In genomic region chr19:42090637-42091141, GRCm38 (mm10) we compare ENCODE assay signal across 7 mouse cellular contexts. TPM values are rescaled to one million over a fixed set of nuclear protein-coding genes. Genes with fewer than 3 reads are reported as not detected.
A peak's percentile ranks its signal among the peaks of the same experiment; 100 is the strongest.
DNase-seq lines count a peak whose midpoint lies in the region; ATAC-seq and TF ChIP-seq lines count a peak whose summit lies in the region.

No protein-coding gene starts in this region.

- H3K4me2 ChIP-seq in liver, embryonic 11.5 days, result peak overlapping the region; percentile 88
- peak overlapping the region; percentile 82 for H3K4me2 ChIP-seq in neural tube, embryonic 13.5 days

- CTCF ChIA-PET in Patski (lab: Charles Lee), result interaction anchor here (1.1 to 4.5 kb wide), 7 partner anchors 12 to 76 kb away, joined by 4 to 23 read pairs (median 10); partner anchors contain the start of genes Ankrd2 and Hoga1

- in situ Hi-C loops in Patski (cut with MboI; ENCODE audit: low pct_unique_long_range_greater_than_20kb), result no loop called here

- H3K4me1 ChIP-seq in liver, adult 2 months (ENCODE audit: control insufficient read depth, insufficient read depth, low read length), result peaks cover 9% of the 10 kb centered on the region
- peaks cover 22% of the 10 kb centered on the region for H3K4me1 ChIP-seq in liver, embryonic 11.5 days (replicated peaks; ENCODE audit: control insufficient read depth, insufficient read depth, low read length)
- peaks cover 45% of the 10 kb centered on the region for H3K4me1 ChIP-seq in neural tube, embryonic 13.5 days (replicated peaks)

- no peak for TF ChIP-seq CTCF in liver, adult 2 months (IDR thresholded peaks at IDR 0.05; ENCODE audit: low read depth, low read length)
- TF ChIP-seq CTCF in Patski (IDR thresholded peaks at IDR 0.05), result no peak

- H3K27ac ChIP-seq in liver, adult 2 months (replicated peaks; ENCODE audit: insufficient read depth, low read depth, low read length), result peak overlapping the region; percentile 68
- H3K27ac ChIP-seq in liver, embryonic 11.5 days (ENCODE audit: low read depth, low read length), result peak overlapping the region; percentile 73
- peak overlapping the region; percentile 92 for H3K27ac ChIP-seq in neural tube, embryonic 13.5 days (replicated peaks)

- POLR2A ChIA-PET in Patski (lab: Charles Lee), result interaction anchor here (0.6 to 1.6 kb wide), 8 partner anchors 9 to 72 kb away, joined by 3 to 5 read pairs (median 3); partner anchors contain the start of gene Avpi1

- peak overlapping the region; percentile 90 for H3K9ac ChIP-seq in liver, adult 2 months (ENCODE audit: low read depth, low read length)
- peak overlapping the region; percentile 85 for H3K9ac ChIP-seq in liver, embryonic 11.5 days (ENCODE audit: low read depth, low read length)
- peak overlapping the region; percentile 93 for H3K9ac ChIP-seq in neural tube, embryonic 13.5 days

- H3K36me3 ChIP-seq in liver, adult 2 months (ENCODE audit: control insufficient read depth, insufficient read depth, low read length), result peaks cover 7% of the 10 kb centered on the region
- peaks cover 4% of the 10 kb centered on the region; the same call in 1 of the 2 replicates for H3K36me3 ChIP-seq in liver, embryonic 11.5 days (ENCODE audit: control insufficient read depth, insufficient read depth, low read length)
- H3K36me3 ChIP-seq in neural tube, embryonic 13.5 days, result 0 out of 2 replicates have a peak, but pooled peaks cover 2% of the 10 kb centered on the region

- WGBS in liver, adult 2 months, result under 1% methylated on average over 52 of the region's 52 CpGs
- WGBS in liver, embryonic 11.5 days, result under 1% methylated on average over 52 of the region's 52 CpGs
- WGBS in neural tube, embryonic 13.5 days, result under 1% methylated on average over 51 of the region's 52 CpGs

- peak; percentile 22 for ATAC-seq in Patski
- ATAC-seq in erythroid progenitor cell, adult 5-6 weeks (replicated peaks; ENCODE audit: low FRiP score, poor library complexity, severe bottlenecking), result peak; percentile 3; the same call in 1 of the 2 replicates
- ATAC-seq in liver, embryonic 11.5 days (replicated peaks; ENCODE audit: low FRiP score), result peak; percentile 37
- ATAC-seq in neural tube, embryonic 13.5 days (ENCODE audit: low read depth), result peak; percentile 68

- H3K4me3 ChIP-seq in liver, adult 2 months (ENCODE audit: insufficient read depth, low read depth, low read length), result peak overlapping the region; percentile 79
- peak overlapping the region; percentile 96 for H3K4me3 ChIP-seq in liver, embryonic 11.5 days (ENCODE audit: low read depth, low read length)
- peak overlapping the region; percentile 94 for H3K4me3 ChIP-seq in neural tube, embryonic 13.5 days

- H3K27me3 ChIP-seq in liver, adult 2 months (ENCODE audit: control insufficient read depth, insufficient read depth, low read length), result peaks cover 5% of the 10 kb centered on the region
- H3K27me3 ChIP-seq in Patski, result no peaks in the 10 kb centered on the region
- H3K27me3 ChIP-seq in liver, embryonic 11.5 days (replicated peaks; ENCODE audit: control insufficient read depth, insufficient read depth, low read length), result no peaks in the 10 kb centered on the region
- H3K27me3 ChIP-seq in neural tube, embryonic 13.5 days, result no peaks in the 10 kb centered on the region

- peaks cover 30% of the 10 kb centered on the region for H3K79me2 ChIP-seq in liver, adult 2 months (ENCODE audit: control insufficient read depth, insufficient read depth, low read length)

- TF ChIP-seq POLR2A in liver, adult 2 months (IDR thresholded peaks at IDR 0.05; ENCODE audit: extremely low read depth, insufficient read depth, low read length), result no peak

- H3K9me3 ChIP-seq in liver, embryonic 11.5 days (ENCODE audit: control insufficient read depth, low read length), result no peaks in the 10 kb centered on the region
- H3K9me3 ChIP-seq in neural tube, embryonic 13.5 days, result no peaks in the 10 kb centered on the region

- DNase-seq in liver, adult 2 months (ENCODE audit: extremely low read depth, low read depth, low spot score), result peak; percentile 39
- DNase-seq in liver (no peak), Patski (ENCODE audit: low read depth, low spot score) (no peak)
- DNase-seq in liver, embryonic 11.5 days (ENCODE audit: low spot score), result peak; percentile 65
- no peak for DNase-seq in ovary, postnatal 14 days (ENCODE audit: low spot score)

RNA-seq across cellular contexts. Expression of gene Pi4k2a, which starts 0.4 kb away (rescaled TPM):
- total RNA-seq in liver, adult 2 months (2014; rRNA removed), result 20.2 and 23.8 TPM in 2 replicates
- polyA plus RNA-seq in liver, adult 2 months (2012; rRNA removed), result 43.3 and 46.1 TPM in 2 replicates
- polyA plus RNA-seq in Patski (2021), result 47.6 TPM
- 2.5 and 3.4 TPM in 2 replicates for total RNA-seq in erythroid progenitor cell, adult 5-6 weeks (2015; ENCODE audit: low replicate concordance)
- 2.1 and 3.3 TPM in 2 replicates for total RNA-seq in erythroid progenitor cell, adult 5-6 weeks (2017; ENCODE audit: low replicate concordance)
- 17.6 and 18.1 TPM in 2 replicates for polyA plus RNA-seq in liver, embryonic 11.5 days (2014; fragmentation: Nextera tagmentation; extraction: Ambion mirVana)
- 30.3 and 34.0 TPM in 2 replicates for polyA plus RNA-seq in neural tube, embryonic 13.5 days (2015; fragmentation: Nextera tagmentation; extraction: Ambion mirVana)

RNA-seq across cellular contexts. Expression of gene Morn4, which starts 4.5 kb away (rescaled TPM):
- 0.09 and 0.13 TPM in 2 replicates for total RNA-seq in liver, adult 2 months (2014; rRNA removed)
- polyA plus RNA-seq in liver, adult 2 months (2012; rRNA removed), result 0.27 and 0.44 TPM in 2 replicates
- polyA plus RNA-seq in Patski (2021), result 38.1 TPM
- total RNA-seq in erythroid progenitor cell, adult 5-6 weeks (2015; ENCODE audit: low replicate concordance), result not detected in 2 replicates
- not detected in 2 replicates for total RNA-seq in erythroid progenitor cell, adult 5-6 weeks (2017; ENCODE audit: low replicate concordance)
- 9.3 and 10.5 TPM in 2 replicates for polyA plus RNA-seq in liver, embryonic 11.5 days (2014; fragmentation: Nextera tagmentation; extraction: Ambion mirVana)
- polyA plus RNA-seq in neural tube, embryonic 13.5 days (2015; fragmentation: Nextera tagmentation; extraction: Ambion mirVana), result 116 and 125 TPM in 2 replicates

RNA-seq across cellular contexts. Expression of gene Avpi1, which starts 38.2 kb away (rescaled TPM):
- 49.0 and 53.6 TPM in 2 replicates for total RNA-seq in liver, adult 2 months (2014; rRNA removed)
- polyA plus RNA-seq in liver, adult 2 months (2012; rRNA removed), result 35.9 and 38.2 TPM in 2 replicates
- 34.6 TPM for polyA plus RNA-seq in Patski (2021)
- 6.5 TPM in 1 of 2 replicates, not detected in the other for total RNA-seq in erythroid progenitor cell, adult 5-6 weeks (2015; ENCODE audit: low replicate concordance)
- 4.4 TPM in 1 of 2 replicates, not detected in the other for total RNA-seq in erythroid progenitor cell, adult 5-6 weeks (2017; ENCODE audit: low replicate concordance)
- polyA plus RNA-seq in liver, embryonic 11.5 days (2014; fragmentation: Nextera tagmentation; extraction: Ambion mirVana), result 19.9 and 21.6 TPM in 2 replicates
- polyA plus RNA-seq in neural tube, embryonic 13.5 days (2015; fragmentation: Nextera tagmentation; extraction: Ambion mirVana), result 9.1 and 9.7 TPM in 2 replicates

RNA-seq across cellular contexts. Expression of gene 4933411K16Rik, which starts 38.6 kb away (rescaled TPM):
- total RNA-seq in liver, adult 2 months (2014; rRNA removed), result 13.9 and 17.1 TPM in 2 replicates
- polyA plus RNA-seq in liver, adult 2 months (2012; rRNA removed), result 3.5 and 7.0 TPM in 2 replicates
- polyA plus RNA-seq in Patski (2021), result 2.7 TPM
- not detected in 2 replicates for total RNA-seq in erythroid progenitor cell, adult 5-6 weeks (2015; ENCODE audit: low replicate concordance)
- total RNA-seq in erythroid progenitor cell, adult 5-6 weeks (2017; ENCODE audit: low replicate concordance), result not detected in 2 replicates
- 0.13 and 0.40 TPM in 2 replicates for polyA plus RNA-seq in liver, embryonic 11.5 days (2014; fragmentation: Nextera tagmentation; extraction: Ambion mirVana)
- polyA plus RNA-seq in neural tube, embryonic 13.5 days (2015; fragmentation: Nextera tagmentation; extraction: Ambion mirVana), result 0.36 TPM in 1 of 2 replicates, not detected in the other

RNA-seq across cellular contexts. Expression of gene Hoga1, which starts 45.3 kb away (rescaled TPM):
- 128 and 132 TPM in 2 replicates for total RNA-seq in liver, adult 2 months (2014; rRNA removed)
- polyA plus RNA-seq in liver, adult 2 months (2012; rRNA removed), result 247 and 290 TPM in 2 replicates
- polyA plus RNA-seq in Patski (2021), result 51.2 TPM
- total RNA-seq in erythroid progenitor cell, adult 5-6 weeks (2015; ENCODE audit: low replicate concordance), result not detected in 2 replicates
- not detected in 2 replicates for total RNA-seq in erythroid progenitor cell, adult 5-6 weeks (2017; ENCODE audit: low replicate concordance)
- 8.1 and 10.1 TPM in 2 replicates for polyA plus RNA-seq in liver, embryonic 11.5 days (2014; fragmentation: Nextera tagmentation; extraction: Ambion mirVana)
- 0.93 and 1.6 TPM in 2 replicates for polyA plus RNA-seq in neural tube, embryonic 13.5 days (2015; fragmentation: Nextera tagmentation; extraction: Ambion mirVana)

Comparison
In these comparisons a context has a peak if more than half of its experiments do, and no peak if none do; other contexts are left out.
1. DNase-seq: peak in liver, adult 2 months (single experiment) and liver, embryonic 11.5 days (single experiment); none in liver (single experiment), Patski (single experiment) and ovary, postnatal 14 days (single experiment).
2. ATAC-seq: peak in every context shown above with its lines; median percentile 68 in neural tube, embryonic 13.5 days; 37 in liver, embryonic 11.5 days; 22 in Patski; 3 in erythroid progenitor cell, adult 5-6 weeks.
3. Peak in every context shown above with its lines, with median percentiles within 50 percentile points of each other: H3K27ac ChIP-seq, H3K4me3 ChIP-seq and H3K9ac ChIP-seq.